Mouse (Mus musculus) frontal cortex, adult (tissue): ENCODE results near the gene Nepn.

Experiments used
- ATAC-seq: cut with Nextera tagmentation; 2 replicates; pipeline ENCODE4 v1.9.2; 2017; ENCODE audit warnings: mild to moderate bottlenecking, moderate library complexity, mixed read lengths; ENCODE audit not compliant: low TSS enrichment

Gene Nepn

DNA sequence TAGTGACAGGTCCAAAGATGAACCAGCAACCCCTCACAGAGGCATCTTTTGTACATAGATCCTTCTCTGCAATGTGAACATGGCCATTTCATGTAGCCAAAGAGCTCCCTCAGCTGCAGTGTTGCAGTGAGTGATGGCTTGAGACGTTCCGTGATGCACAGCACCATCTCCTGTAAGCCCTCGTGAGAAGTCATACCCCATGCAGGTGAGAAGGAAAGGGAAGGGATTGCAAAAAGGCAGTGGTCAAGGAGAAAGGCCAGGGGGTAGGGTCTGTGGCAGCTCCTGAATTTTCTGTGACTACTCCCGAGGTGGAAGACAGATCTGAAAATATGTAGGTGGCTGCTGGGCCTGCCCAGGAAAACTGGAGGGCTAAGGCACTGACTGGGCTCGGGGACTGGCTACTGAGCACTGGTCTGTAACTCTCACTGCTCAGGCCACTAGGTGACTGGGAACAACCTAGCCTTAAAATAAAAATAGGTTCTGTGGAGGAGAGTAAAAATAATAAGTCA lies at the start of gene Nepn:
Gene Nepn (plus strand): TSS at position 51 of the 509 bp plus-strand sequence.
- no peak for ATAC-seq

- ATAC-seq, result peak; percentile 63
Observed at GRCm38 (mm10) chr10:52343324-52343723, 45.4 kb upstream of the Nepn start.

DNA sequence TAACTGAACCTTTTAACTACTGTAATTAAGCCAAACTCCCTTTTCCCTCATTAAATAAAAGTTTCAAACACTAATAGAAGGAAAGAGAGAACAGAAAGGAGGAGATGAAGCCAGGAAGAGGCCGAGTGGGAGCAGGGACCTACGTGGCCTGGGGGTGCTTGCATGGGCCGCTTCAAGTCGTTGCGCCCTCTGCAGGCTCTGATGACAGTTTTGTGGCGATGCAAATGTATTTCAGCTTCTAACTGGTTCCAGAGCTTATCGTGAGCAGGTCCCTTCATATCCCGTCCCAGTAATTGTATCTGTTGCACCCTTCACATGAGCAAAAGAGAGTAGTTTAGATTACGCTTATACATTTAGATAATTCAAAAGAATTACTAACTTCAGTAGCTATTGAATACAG lies 35.6 kb upstream of the Nepn start:
- ATAC-seq, result no peak

- ATAC-seq, result no peak
Observed at GRCm38 (mm10) chr10:52358467-52358866, 30.3 kb upstream of the Nepn start, which contains the start of gene Gm26741. TSS of gene Gm26741 (plus strand) at chr10:52358767.

GRCm38 (mm10) chr10:52360241-52360735 lies 28.5 kb upstream of the Nepn start:
- peak; percentile 38; the same call in 1 of the 2 replicates for ATAC-seq

DNA sequence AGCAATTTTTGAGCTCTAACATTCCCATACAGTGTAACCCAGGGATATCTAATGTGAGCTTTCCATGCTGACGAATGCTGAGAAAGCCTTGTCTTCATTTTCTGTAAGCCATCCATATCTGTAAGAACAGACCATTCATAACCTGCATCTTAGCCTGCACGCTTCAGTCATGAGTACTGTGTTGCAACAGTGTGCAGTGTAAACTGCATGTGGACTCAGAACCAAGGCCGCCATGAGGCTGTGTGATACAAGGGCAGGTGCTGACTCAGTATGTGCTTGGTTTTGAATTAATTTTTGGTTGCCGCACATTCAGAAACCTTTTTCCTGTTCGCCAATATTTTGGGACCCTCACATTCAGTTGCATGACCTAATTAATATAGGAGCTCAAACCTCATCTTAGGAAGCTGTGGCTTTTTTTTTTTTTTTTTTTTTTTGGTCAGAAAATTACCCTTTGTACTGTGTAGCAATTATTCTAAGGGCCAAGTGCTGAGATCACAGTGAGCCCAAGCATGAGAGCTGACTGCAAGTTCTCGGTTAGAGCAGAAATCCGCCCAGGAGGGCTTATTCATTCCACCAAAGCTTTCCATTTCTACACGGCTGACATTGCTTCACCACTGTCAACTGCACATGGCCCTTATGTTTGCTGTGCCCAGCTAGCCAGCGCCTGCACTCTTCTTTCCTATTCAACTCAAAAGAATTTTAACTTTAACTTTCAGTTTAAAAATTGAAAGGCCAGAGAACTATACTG lies 27.7 kb upstream of the Nepn start:
- ATAC-seq, result 0 out of 2 replicates have a peak, but pooled peaks have one; percentile 7

DNA sequence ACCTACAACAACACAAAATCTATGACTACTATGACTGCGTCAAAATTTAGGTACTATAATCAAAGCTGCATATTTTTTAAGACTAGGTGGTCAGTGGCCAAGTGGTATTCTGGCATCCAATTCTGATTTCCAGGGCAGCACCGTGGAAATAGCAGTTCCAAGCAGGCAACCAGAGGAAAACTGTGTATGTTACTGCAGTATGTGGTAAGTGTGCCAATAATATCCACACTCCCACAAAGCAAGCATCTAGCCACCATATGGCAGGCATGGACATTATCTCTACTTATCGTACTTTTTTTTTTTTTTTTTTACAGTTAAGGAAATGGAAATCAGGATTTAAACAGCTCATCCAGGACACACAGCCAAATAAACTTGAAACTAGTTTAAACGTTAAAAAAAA lies 20.4 kb upstream of the Nepn start:
- peak; percentile 98 for ATAC-seq

- no peak for ATAC-seq
Observed at GRCm38 (mm10) chr10:52373834-52374233, 14.9 kb upstream of the Nepn start.

DNA sequence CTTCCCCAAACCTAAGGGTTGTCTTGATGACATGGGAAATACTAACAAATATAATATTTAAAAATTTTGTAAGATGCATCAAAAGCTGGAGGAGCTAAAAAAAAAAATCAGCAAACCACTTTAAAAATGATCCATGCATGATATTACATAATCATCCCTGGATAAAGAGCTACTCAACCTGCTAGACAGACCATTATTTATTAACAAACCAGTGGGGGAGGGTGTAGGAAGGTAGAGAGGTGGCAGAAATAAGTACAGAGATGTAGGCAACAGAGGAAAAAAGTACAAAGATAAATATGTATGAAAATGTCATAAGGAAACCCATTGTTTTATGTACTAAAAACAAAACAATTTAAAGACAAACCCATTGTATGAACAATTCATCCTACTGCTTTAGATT lies 14.1 kb upstream of the Nepn start:
- ATAC-seq, result no peak

DNA sequence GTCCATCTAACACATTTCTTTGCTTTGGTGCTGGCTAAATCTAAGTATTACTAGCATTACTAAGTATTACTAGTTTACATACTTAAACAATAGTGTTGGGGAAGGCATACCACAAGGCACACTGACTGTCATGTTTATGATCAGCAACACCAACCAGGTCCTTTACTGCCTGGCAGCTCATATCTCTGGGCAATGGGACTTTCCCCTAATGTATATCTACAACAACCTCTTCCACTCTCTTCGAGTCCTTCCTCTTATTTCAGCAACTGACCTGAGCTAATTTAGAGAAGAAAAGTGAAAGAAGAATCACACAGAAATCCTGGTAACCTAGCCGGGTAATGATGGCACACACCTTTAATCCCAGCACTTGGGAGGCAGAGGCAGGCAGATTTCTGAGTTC lies 12.3 kb upstream of the Nepn start:
- ATAC-seq, result no peak

GRCm38 (mm10) chr10:52377813-52378212 lies 11.0 kb upstream of the Nepn start:
- no peak for ATAC-seq

DNA sequence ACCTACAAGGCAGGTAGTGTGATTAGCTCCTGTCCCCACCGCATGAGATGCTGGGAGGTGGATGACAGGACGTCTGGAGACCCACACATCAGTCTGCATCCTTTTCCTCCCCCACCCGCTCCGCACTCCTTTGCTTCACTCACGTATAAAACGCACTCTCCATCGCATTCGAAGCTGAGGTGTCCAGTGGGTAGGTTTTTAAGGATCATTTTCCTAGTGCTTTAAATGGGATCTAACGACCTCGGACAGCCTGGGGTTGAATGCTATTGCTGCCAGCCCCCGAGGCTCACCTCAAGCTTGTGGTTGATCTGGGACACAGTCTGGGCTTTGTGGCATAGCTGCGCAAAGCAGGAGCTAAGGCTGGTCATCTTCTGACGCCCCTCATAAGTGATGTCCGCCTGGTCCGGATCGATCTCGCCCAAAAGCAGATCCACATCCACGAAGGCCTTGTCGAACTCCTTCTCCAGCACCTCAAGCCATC lies 7.4 kb upstream of the Nepn start:
- ATAC-seq, result peak; percentile 33

- ATAC-seq, result peak; percentile 89
Observed at GRCm38 (mm10) chr10:52381845-52382591, 6.8 kb upstream of the Nepn start, which contains the start of gene Gopc. TSS of gene Gopc (minus strand) at chr10:52382124.

GRCm38 (mm10) chr10:52383022-52383421 lies 5.8 kb upstream of the Nepn start:
- ATAC-seq, result no peak

- ATAC-seq, result no peak
Observed at GRCm38 (mm10) chr10:52383522-52383921, 5.2 kb upstream of the Nepn start.

DNA sequence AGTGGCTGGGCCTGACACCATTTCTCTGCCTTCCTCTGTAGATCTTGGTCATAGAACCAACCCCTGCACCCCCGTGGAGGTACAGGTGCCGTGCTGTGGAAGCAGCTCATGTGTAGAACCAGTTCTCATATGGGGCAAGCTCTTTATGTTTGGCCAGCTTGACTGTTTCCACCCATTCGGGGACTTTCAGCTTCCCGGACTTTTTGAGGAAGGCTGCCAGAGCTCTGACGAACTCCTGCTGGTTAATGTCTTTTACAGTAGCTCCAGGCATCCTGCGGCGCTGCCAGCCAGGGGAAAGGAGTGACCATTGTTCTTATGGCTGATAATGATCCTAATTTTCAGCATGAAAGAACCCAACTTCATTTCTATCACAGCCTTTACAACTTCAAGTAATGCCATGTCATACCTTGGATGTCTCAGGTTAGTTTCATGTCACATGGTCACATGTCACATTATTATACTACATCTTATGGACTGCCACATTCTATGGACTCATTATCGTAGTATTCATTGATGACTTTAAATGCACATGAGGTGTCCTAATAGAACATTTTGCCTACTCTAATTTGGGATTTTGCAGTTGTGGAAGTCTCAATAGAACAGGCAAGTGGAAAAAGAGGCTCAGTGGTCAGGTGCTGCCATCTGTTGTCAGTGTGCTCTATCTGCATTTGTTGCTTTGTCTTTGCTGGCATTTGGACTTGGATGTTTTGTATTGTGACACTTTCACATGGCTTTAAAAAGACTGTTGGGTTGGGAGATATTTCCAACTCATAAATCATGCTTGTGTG lies 3.8 kb upstream of the Nepn start:
- ATAC-seq, result peak; percentile 26; the same call in 1 of the 2 replicates

- ATAC-seq, result no peak
Observed at GRCm38 (mm10) chr10:52387192-52387591, 1.6 kb upstream of the Nepn start.

DNA sequence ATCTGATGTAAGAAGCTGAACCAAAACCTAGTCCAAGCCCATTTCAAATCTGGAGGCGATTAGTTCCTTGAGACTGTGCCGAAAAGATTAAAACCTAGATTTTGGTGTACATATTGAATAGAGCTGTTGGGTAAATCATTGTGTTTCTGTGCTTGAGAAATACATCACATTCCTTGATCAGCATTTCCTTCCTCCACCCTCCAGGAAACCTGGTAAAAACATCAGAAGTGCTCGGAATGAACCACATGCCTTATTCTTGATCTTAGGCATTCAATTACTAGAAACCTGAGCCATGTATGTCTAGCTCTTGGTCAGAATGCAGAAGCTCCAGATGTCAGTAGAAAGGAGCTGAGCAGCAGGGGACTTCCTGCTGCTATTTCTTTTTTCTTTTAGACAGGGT lies 666 bp downstream of the Nepn start:
- ATAC-seq, result no peak

- no peak for ATAC-seq
Observed at GRCm38 (mm10) chr10:52391208-52391607, 2.4 kb downstream of the Nepn start.

GRCm38 (mm10) chr10:52396647-52397046 lies 7.9 kb downstream of the Nepn start:
- ATAC-seq, result no peak

DNA sequence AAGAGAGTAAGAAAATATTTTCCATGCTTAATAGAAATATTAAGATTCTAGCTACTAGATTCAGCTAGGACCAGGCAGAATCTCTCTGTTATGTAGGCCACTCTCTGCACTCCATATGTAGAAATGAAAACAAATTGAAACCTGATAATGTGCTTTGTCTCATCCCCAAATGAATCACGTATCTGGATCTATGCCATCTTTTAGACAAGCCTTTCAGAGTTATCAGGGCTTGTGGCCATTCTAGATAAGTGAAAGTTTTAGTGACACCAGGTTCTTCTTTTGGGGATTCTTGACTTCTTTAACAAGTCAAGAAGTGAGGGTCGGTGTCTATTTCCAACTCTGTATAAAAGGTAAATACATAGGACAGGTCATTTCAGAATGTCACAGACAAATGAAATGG lies 9.9 kb downstream of the Nepn start:
- ATAC-seq, result no peak

- ATAC-seq, result peak; percentile 50; the same call in 1 of the 2 replicates
Observed at GRCm38 (mm10) chr10:52399722-52400121, 10.9 kb downstream of the Nepn start.
